Mouse (Mus musculus): ENCODE data around the gene Pla2g4e.

GRCm38 (mm10) chr2:120129252-120129908 is 115.8 kb downstream of the Pla2g4e start:
- TF ChIP-seq GATA1 (IDR thresholded peaks at IDR 0.05; ENCODE audit: low read length) (no peak), TAL1 (IDR thresholded peaks at IDR 0.05; ENCODE audit: low read length) (no peak)

Measured in erythroblast, embryonic 14.5 days (primary cell).